Mouse (Mus musculus) cerebellum, adult 8-10 months (tissue): Measurements from ENCODE around the gene 9130019O22Rik.
"Not testable (repeated sequence)": the region's sequence is repeated elsewhere in the genome, so short reads cannot be mapped to it uniquely, and the experiment has no call there.

Experiments used
- DNase-seq: peaks from one replicate; pipeline ENCODE4 v3.0.0; 2022

9130019O22Rik gene

GRCm38 (mm10) chr7:127386641-127387392 is at the start of gene 9130019O22Rik:
Gene 9130019O22Rik, minus strand, starts transcription at chr7:127387166.
- peak; percentile 94 for DNase-seq

DNA sequence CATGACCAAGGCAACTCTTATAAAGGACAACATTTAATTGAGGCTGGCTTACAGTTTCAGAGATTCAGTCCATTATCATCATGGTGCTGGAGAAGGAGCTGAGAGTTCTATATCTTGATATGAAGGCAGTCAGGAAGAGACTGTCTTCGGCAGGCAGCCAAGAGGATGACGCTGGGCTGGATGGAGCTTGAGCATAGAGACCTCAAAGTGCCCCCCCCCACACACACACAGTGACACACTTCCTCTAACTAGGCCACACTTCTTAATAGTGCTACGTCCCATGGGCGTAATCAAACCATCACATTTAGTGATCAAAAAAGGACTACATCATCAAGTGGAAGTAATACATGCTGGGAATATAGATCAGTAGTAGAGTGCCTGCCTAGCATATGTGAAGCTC is 48.2 kb upstream of the 9130019O22Rik start:
- DNase-seq, result no peak

DNA sequence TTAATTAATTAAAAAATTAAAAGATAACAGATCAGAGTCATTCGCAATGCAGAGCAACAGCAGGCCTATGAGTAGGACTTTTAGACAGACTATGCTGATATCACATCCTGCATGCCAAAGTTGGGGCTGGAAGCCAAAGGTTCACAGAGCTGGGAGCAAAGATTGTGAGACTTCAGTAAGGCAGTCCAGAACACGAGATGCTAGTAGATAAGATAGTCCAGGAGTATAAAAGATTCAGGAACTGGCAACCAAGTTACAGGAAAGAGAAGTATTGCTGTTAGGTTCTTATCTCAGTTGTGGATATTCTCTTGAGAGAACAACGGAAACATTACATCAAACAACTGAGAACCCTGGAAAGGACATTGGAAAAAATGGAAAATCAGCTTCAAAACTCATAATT is 39.4 kb upstream of the 9130019O22Rik start:
- no peak for DNase-seq

GRCm38 (mm10) chr7:127425911-127426310 is 38.9 kb upstream of the 9130019O22Rik start:
- DNase-seq, result no peak

DNA sequence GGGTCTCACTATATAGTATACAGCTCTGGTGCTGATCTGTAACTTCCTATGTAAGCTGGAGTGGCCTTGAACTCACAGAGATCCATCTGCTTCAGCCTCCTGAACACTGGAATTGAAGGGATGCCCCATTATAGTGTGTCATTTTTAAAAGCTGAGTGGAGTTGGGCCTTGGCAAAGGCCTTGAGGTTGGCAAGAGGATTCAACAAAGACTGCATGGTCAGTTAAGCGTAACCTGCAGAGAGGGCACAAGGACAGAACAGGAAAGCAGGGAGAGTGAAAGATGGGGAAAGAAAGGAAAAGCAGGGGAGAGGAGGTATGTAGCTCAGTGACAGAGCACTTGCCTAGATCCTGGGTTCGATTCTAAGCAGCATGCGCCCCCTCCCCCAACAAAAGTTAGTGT is 38.3 kb upstream of the 9130019O22Rik start:
- DNase-seq, result no peak

- no peak for DNase-seq
These were observed 35.3 kb upstream of the 9130019O22Rik start for GRCm38 (mm10) chr7:127422247-127422646.

- DNase-seq, result peak; percentile 88
These were observed 34.6 kb upstream of the 9130019O22Rik start, which contains the start of gene Zfp688 for GRCm38 (mm10) chr7:127421388-127422191. Gene Zfp688, minus strand, starts transcription at chr7:127422068.

GRCm38 (mm10) chr7:127411418-127411817 is 24.5 kb upstream of the 9130019O22Rik start:
- no peak for DNase-seq

DNA sequence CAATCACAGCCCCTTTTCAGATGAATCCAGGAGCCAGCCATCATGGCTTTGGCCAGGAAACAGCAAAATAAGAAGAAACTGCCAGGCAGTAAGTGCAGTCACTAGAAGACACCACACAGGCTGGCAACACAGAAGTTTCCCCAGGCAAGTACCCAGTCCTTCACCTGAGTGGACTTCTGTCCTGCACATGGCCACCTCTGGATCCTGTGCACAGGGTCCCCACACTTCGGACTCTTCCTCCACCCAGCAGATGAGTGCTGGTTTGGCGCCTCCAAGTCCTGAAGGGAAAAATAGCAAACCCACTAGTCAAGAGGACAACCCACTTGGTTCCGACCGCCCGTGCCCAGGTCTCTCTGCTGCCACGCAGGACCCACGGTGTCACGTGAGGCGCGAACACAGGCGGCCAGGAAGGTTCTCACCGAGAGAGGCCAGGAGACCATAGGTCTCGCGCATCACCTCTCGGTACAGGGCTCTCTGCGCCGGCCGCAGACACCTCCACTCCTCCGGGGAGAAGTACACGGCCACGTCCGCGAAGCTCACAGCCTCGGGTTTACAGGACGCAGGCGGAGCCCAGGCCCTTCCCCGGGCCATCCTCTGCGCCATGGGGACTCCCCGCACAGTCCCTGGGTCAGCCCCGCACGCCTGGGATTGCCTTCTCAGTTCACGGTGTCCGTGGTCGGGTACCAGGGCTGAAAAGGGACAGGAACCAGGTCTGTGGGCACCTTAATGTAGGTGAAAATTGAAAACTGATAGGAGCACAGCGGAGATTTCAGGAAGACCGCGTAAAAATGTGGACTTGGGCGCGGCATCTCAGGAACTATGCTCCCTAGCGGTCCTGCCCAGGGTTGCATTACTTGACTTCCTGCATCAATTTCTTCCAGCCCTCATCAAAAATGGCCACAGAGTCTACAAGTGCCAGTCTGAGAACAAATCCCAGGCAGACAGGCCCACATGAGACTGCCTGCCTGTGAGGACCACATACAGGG is 19.3 kb upstream of the 9130019O22Rik start, which contains the start of gene Zfp764:
TSS of gene Zfp764 (minus strand) at position 821 of the 986 bp plus-strand sequence.
- peak; percentile 94 for DNase-seq

- not testable (repeated sequence) for DNase-seq
These were observed 17.1 kb upstream of the 9130019O22Rik start for GRCm38 (mm10) chr7:127404101-127404500.

DNA sequence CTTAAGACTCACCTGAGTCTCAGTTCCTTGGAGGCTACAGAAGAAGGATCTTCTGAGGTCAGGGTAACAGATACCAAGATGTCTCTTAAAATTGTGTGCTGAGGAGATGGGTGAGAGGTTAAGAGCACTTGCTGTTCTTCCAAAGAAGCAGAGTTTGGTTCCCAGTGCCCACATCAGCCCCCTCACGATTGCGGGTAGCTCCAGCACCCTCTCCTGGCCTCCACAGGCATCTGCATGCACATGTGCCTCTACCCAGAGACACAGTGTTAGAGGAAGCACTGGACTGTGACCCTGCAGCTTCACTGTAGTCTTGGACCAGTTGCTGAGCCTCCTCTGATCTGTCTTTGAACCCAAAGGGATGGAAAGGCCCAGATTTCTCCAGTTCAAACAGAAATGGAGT is 16.0 kb upstream of the 9130019O22Rik start:
- no peak for DNase-seq

- no peak for DNase-seq
These were observed 13.4 kb upstream of the 9130019O22Rik start for GRCm38 (mm10) chr7:127400355-127400754.

- no peak for DNase-seq
These were observed 7.0 kb upstream of the 9130019O22Rik start for GRCm38 (mm10) chr7:127393944-127394333.

DNA sequence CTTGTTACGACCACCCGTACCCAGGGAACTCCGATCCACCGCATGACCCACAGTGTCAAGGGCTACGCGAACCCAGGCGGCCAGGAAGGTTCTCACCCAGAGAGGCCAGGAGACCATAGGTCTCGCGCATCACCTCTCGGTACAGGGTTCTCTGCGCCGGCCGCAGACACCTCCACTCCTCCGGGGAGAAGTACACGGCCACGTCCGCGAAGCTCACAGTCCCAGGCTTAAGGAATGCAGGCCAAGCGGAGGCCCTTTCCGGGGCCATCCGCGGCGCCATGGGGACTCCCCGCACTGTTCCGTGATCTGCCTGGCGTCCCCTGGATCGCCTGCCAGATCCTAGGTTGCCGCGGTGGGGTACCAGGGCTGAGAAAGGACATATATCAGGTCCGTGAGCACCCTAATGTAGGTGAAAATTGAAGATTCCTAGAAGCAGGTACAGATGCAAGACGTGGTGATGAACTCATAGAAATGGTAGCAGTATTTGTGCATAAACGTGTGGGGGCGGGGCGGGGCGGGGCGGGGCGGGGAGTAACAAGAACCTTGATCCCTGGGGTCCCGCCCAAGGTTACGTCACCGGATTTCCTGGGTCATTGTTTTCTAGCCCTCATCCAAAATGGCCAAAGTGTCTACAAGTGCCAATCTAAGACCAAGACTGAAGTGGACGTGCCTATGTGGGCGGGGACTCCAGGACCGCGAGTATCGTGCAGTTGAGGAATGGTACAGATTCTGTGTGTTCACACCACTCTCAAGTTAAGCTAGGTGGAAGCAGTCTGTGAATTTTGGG is 6.4 kb upstream of the 9130019O22Rik start, which contains the start of gene E430018J23Rik:
TSS of gene E430018J23Rik (minus strand) at position 473 of the 787 bp plus-strand sequence.
- DNase-seq, result peak; percentile 99

DNA sequence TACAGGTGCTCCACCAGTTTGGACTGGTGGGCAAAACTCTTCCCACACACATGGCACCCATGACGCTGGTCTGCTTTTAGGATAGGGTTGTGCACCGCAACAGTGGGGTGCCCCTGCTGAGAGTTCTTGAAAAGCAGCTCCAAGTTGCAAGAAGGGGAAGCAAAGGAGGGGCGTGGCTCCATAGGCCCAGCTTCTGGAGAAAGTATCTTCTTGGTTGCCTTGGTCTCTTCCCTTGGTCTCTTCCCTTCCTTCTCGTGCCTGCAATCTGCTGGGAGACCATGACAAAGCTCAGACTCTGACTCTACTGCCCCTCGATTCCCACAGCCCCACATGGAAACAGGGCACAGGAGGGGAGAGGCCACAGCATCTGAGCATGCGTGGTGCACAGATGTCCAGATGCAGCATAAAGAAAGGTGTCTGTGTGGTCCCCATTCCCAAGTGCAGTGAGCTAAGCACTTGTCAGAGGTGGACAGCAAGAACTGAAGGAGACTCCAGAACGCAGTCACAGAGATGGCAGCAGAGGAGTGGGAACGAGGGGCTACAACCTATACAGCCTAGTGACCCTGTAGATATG is 5.4 kb upstream of the 9130019O22Rik start:
- DNase-seq, result no peak

DNA sequence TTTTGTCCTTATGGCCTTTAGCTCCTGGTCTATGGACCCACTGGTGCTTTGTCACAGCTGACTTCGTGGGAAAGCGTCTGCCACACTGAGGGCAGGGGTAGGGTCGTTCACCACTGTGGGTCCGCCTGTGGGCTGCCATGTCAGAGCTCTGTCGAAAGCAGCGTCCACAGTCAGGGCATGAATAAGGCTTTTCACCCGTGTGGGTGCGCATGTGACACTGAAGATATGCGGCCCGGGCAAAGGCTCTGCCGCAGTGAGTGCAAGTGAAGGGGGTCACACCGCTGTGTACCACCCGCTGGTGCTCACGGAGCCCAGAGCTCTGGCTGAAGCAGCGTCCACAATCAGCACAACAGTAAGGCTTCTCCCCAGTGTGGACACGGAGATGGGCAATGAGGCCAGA is 4.6 kb upstream of the 9130019O22Rik start:
- no peak for DNase-seq

DNA sequence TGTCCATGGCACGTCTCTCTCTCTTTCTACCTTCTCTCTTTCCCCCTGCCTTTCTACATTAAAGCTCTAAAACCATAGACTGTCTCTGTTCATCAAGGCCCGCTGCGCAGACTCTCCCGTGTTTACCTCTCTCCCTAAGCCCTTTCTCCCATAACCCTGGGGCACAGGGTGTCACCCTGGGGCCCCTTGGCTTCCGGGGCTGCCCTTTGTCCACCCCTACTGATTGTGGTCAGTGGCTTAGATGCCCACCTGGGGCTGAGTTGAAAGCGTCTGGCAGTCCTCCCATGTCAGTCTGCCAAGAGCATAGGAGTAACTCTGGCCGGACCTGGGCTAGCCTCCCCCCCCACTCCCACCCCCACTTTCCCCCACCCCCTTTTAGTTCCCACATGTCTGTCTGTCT is 3.3 kb upstream of the 9130019O22Rik start:
- DNase-seq, result no peak

GRCm38 (mm10) chr7:127388201-127388600 is 1.2 kb upstream of the 9130019O22Rik start:
- not testable (repeated sequence) for DNase-seq

DNA sequence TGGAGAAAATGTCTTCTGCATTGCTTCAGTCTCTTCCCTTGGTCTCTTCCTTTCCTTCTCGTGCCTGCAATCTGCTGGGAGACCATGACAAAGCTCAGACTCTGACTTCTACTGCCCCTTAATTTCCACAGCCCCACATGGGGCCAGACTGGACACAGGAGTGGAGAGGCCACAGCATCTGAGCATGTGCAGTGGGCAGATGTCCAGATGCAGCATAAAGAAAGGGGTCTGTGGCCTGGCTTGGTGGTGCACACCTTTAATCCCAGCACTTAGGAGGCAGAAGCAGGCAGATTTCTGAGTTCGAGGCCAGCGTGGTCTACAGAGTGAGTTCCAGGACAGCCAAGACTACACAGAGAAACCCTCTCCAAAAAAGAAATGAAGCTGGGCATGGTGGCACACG is 1.4 kb downstream of the 9130019O22Rik start:
- DNase-seq, result not testable (repeated sequence)

GRCm38 (mm10) chr7:127378310-127378921 is 8.6 kb downstream of the 9130019O22Rik start:
- no peak for DNase-seq
